8 mouse cellular contexts compared by ENCODE assay signal in the genomic region with DNA sequence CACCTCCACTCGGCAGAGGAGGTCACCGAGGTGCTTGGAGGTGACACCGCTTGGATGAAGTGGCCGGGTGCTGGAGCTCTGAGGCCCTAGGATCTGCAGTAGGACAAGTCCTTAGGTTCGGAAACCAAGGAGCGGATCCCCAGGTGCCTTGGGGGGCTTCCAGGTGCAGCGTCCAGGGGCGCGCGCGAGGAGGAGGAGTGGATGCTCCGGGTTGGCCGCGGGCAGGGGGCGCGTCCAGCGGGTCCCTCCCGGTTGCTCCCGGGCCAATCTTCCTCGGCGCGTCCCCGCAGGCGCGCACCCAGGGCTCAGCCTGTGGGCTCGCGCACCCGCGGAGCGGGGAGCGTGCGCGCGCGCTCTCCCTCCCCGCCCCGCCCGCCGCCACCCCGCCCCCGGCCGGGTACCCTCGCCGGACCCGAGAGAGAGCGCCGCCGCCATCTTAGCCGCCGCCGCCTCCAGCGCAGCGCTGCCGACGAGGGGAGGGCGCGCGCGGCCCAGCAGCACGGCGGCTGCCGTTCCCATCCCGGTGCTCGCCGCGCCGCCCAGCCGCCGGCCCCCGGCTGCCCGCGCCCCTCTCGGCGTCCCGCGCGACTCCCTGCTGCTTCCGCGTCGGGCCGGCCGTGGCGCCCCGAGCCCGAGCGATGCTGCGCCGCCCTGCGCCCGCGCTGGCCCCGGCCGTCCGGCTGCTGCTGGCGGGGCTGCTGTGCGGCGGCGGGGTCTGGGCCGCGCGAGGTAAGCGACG. TPM values are rescaled to one million over a fixed set of nuclear protein-coding genes. Genes with fewer than 3 reads are reported as not detected.
A peak's percentile ranks its signal among the peaks of the same experiment; 100 is the strongest.
DNase-seq lines count a peak whose midpoint lies in the region; ATAC-seq and TF ChIP-seq lines count a peak whose summit lies in the region.

Gene Clstn1 (plus strand): TSS at position 425 of the 739 bp plus-strand sequence.

- no peaks in the 10 kb centered on the region for H3K27me3 ChIP-seq in ES-Bruce4 (ENCODE audit: control insufficient read depth, insufficient read depth, low read length, poor library complexity, severe bottlenecking)
- no peaks in the 10 kb centered on the region; the same call in 1 of the 2 replicates for H3K27me3 ChIP-seq in forebrain, embryonic 14.5 days (replicated peaks; ENCODE audit: control insufficient read depth, insufficient read depth, low read length)
- peaks cover 52% of the 10 kb centered on the region for H3K27me3 ChIP-seq in heart, postnatal 0 days (ENCODE audit: control insufficient read depth, insufficient read depth, low read length)
- peaks cover 55% of the 10 kb centered on the region for H3K27me3 ChIP-seq in liver, embryonic 16.5 days (ENCODE audit: control insufficient read depth, insufficient read depth, low read depth, low read length)
- no peaks in the 10 kb centered on the region for H3K27me3 ChIP-seq in neural tube, embryonic 15.5 days (replicated peaks)

- peak within 1 kb of the TSS; percentile 94 for H3K9ac ChIP-seq in ES-Bruce4 (ENCODE audit: low read depth, poor library complexity, severe bottlenecking)
- peak within 1 kb of the TSS; percentile 94 for H3K9ac ChIP-seq in forebrain, embryonic 14.5 days (ENCODE audit: low read length)
- peak within 1 kb of the TSS; percentile 78 for H3K9ac ChIP-seq in heart, postnatal 0 days (replicated peaks; ENCODE audit: low read depth, low read length)
- H3K9ac ChIP-seq in liver, embryonic 16.5 days (ENCODE audit: low read depth, low read length): peak within 1 kb of the TSS; percentile 24; the same call in 1 of the 2 replicates
- H3K9ac ChIP-seq in neural tube, embryonic 15.5 days (replicated peaks): peak within 1 kb of the TSS; percentile 79

- peaks cover 2% of the 10 kb centered on the region for H3K4me1 ChIP-seq in ES-Bruce4 (ENCODE audit: control insufficient read depth, insufficient read depth, low read length)
- H3K4me1 ChIP-seq in forebrain, embryonic 14.5 days (ENCODE audit: control insufficient read depth, insufficient read depth, low read length): 0 out of 2 replicates have a peak, but pooled peaks cover 5% of the 10 kb centered on the region
- peaks cover 6% of the 10 kb centered on the region; the same call in 1 of the 2 replicates for H3K4me1 ChIP-seq in heart, postnatal 0 days (ENCODE audit: control insufficient read depth, insufficient read depth)
- H3K4me1 ChIP-seq in liver, embryonic 16.5 days (ENCODE audit: control insufficient read depth, low read depth, low read length): no peaks in the 10 kb centered on the region; the same call in none of the 2 replicates
- H3K4me1 ChIP-seq in neural tube, embryonic 15.5 days: peaks cover 30% of the 10 kb centered on the region

- under 1% methylated on average over 48 of the region's 103 CpGs for WGBS in forebrain, embryonic 14.5 days
- under 1% methylated on average over 51 of the region's 103 CpGs for WGBS in heart, postnatal 0 days
- 1% methylated on average over 70 of the region's 103 CpGs for WGBS in liver, embryonic 16.5 days (ENCODE audit: insufficient replicate concordance)
- under 1% methylated on average over 57 of the region's 103 CpGs for WGBS in neural tube, embryonic 15.5 days

- H3K4me3 ChIP-seq in ES-Bruce4 (ENCODE audit: low read depth, low read length): peak within 1 kb of the TSS; percentile 80
- peak within 1 kb of the TSS; percentile 90 for H3K4me3 ChIP-seq in forebrain, embryonic 14.5 days (ENCODE audit: low read depth, low read length)
- H3K4me3 ChIP-seq in heart, postnatal 0 days (ENCODE audit: low read depth, low read length): peak within 1 kb of the TSS; percentile 87
- peak within 1 kb of the TSS; percentile 63 for H3K4me3 ChIP-seq in liver, embryonic 16.5 days (ENCODE audit: low read depth, low read length)
- H3K4me3 ChIP-seq in neural tube, embryonic 15.5 days (replicated peaks): peak within 1 kb of the TSS; percentile 89

- no peak within 1 kb of the TSS for H3K27ac ChIP-seq in ES-Bruce4 (ENCODE audit: insufficient read depth, low read length)
- peak within 1 kb of the TSS; percentile 74; the same call in 1 of the 2 replicates for H3K27ac ChIP-seq in forebrain, embryonic 14.5 days (ENCODE audit: low read depth, low read length)
- no peak within 1 kb of the TSS for H3K27ac ChIP-seq in heart, postnatal 0 days (ENCODE audit: low read depth)
- H3K27ac ChIP-seq in liver, embryonic 16.5 days (ENCODE audit: low read length): no peak within 1 kb of the TSS
- peak within 1 kb of the TSS; percentile 88 for H3K27ac ChIP-seq in neural tube, embryonic 15.5 days (replicated peaks)

- peak; percentile 88 for DNase-seq in brain, embryonic 14.5 days (ENCODE audit: low read depth)
- DNase-seq in forebrain, embryonic 14.5 days (ENCODE audit: low spot score): peak; percentile 85
- no peak for DNase-seq in heart, postnatal 0 days (ENCODE audit: low spot score)
- peak; percentile 60 to 80 for DNase-seq in kidney, postnatal 25 days
- DNase-seq in c-Kit-positive CD71-positive TER-119-positive erythroid progenitor cells, embryonic 14.5 days (ENCODE audit: low spot score): no peak

- ATAC-seq in forebrain, embryonic 14.5 days: peak; percentile 86
- ATAC-seq in heart, postnatal 0 days (ENCODE audit: insufficient read depth, low read depth): peak; percentile 73
- peak; percentile 24; the same call in 1 of the 2 replicates for ATAC-seq in liver, embryonic 16.5 days (ENCODE audit: low read depth)
- peak; percentile 80 for ATAC-seq in neural tube, embryonic 15.5 days (ENCODE audit: low FRiP score)

- TF ChIP-seq EP300 in ES-Bruce4 (IDR thresholded peaks at IDR 0.05; ENCODE audit: insufficient read depth, low read depth, low read length): no peak
- no peak for TF ChIP-seq EP300 in heart, postnatal 0 days (IDR thresholded peaks at IDR 0.05; ENCODE audit: low read depth)

- peak within 1 kb of the TSS; percentile 99 for H3K4me2 ChIP-seq in forebrain, embryonic 14.5 days (ENCODE audit: low read length)
- H3K4me2 ChIP-seq in heart, postnatal 0 days (ENCODE audit: low read depth, low read length): peak within 1 kb of the TSS; percentile 89
- H3K4me2 ChIP-seq in liver, embryonic 16.5 days (ENCODE audit: low read depth, low read length): peak within 1 kb of the TSS; percentile 70
- peak within 1 kb of the TSS; percentile 97 for H3K4me2 ChIP-seq in neural tube, embryonic 15.5 days

- TF ChIP-seq CTCF in ES-Bruce4 (IDR thresholded peaks at IDR 0.05; ENCODE audit: low read depth, low read length): no peak
- TF ChIP-seq CTCF in brain, embryonic 14.5 days (IDR thresholded peaks at IDR 0.05; ENCODE audit: borderline replicate concordance, extremely low read depth, insufficient read depth, insufficient read length): no peak
- TF ChIP-seq CTCF in heart, postnatal 0 days (IDR thresholded peaks at IDR 0.05; ENCODE audit: low read depth): no peak

- H3K36me3 ChIP-seq in ES-Bruce4 (ENCODE audit: control insufficient read depth, insufficient read depth, low read length, poor library complexity, severe bottlenecking): no peaks in the 10 kb centered on the region
- H3K36me3 ChIP-seq in forebrain, embryonic 14.5 days (ENCODE audit: control insufficient read depth, insufficient read depth, low read length): no peaks in the 10 kb centered on the region
- no peaks in the 10 kb centered on the region for H3K36me3 ChIP-seq in heart, postnatal 0 days (replicated peaks; ENCODE audit: control insufficient read depth, insufficient read depth, low read length)
- no peaks in the 10 kb centered on the region for H3K36me3 ChIP-seq in liver, embryonic 16.5 days (ENCODE audit: control insufficient read depth, insufficient read depth)
- H3K36me3 ChIP-seq in neural tube, embryonic 15.5 days: no peaks in the 10 kb centered on the region

- no peaks in the 10 kb centered on the region for H3K9me3 ChIP-seq in ES-Bruce4 (replicated peaks; ENCODE audit: control insufficient read depth, insufficient read depth, low read length, poor library complexity, severe bottlenecking)
- no peaks in the 10 kb centered on the region for H3K9me3 ChIP-seq in forebrain, embryonic 14.5 days (replicated peaks; ENCODE audit: control insufficient read depth, low read length)
- H3K9me3 ChIP-seq in heart, postnatal 0 days (replicated peaks; ENCODE audit: control insufficient read depth, low read length): no peaks in the 10 kb centered on the region
- H3K9me3 ChIP-seq in liver, embryonic 16.5 days (replicated peaks; ENCODE audit: control insufficient read depth, low read length): no peaks in the 10 kb centered on the region
- H3K9me3 ChIP-seq in neural tube, embryonic 15.5 days (replicated peaks): no peaks in the 10 kb centered on the region

- TF ChIP-seq POLR2A in ES-Bruce4 (IDR thresholded peaks at IDR 0.05; ENCODE audit: insufficient read depth, low read length): no peak
- peak; percentile 61; the same call in 1 of the 2 replicates for TF ChIP-seq POLR2A in brain, embryonic 14.5 days (IDR thresholded peaks at IDR 0.05; ENCODE audit: borderline replicate concordance, extremely low read depth, insufficient read depth, insufficient read length, poor library complexity, severe bottlenecking)

RNA-seq across cellular contexts. Expression of gene Clstn1, which starts in this region (rescaled TPM):
- polyA plus RNA-seq in ES-Bruce4 (2011; ENCODE audit: insufficient read depth, insufficient read length, low read depth, missing spikeins): 59.2 and 60.5 TPM in 2 replicates
- 51.4 and 145 TPM in 2 replicates for polyA plus RNA-seq in brain, embryonic 14.5 days (2012; rRNA removed)
- 36.1 and 42.4 TPM in 2 replicates for polyA plus RNA-seq in forebrain, embryonic 14.5 days (2014; fragmentation: Nextera tagmentation; extraction: Ambion mirVana)
- 32.1 and 37.9 TPM in 2 replicates for total RNA-seq in heart, postnatal 0 days (2014; rRNA removed; ENCODE audit: low replicate concordance)
- polyA plus RNA-seq in heart, postnatal 0 days (2015; fragmentation: Nextera tagmentation; extraction: Ambion mirVana): 12.6 and 14.3 TPM in 2 replicates
- polyA plus RNA-seq in liver, embryonic 16.5 days (2015; fragmentation: Nextera tagmentation; extraction: Ambion mirVana): 1.1 and 1.4 TPM in 2 replicates
- polyA plus RNA-seq in neural tube, embryonic 15.5 days (2015; fragmentation: Nextera tagmentation; extraction: Ambion mirVana): 142 and 188 TPM in 2 replicates

Comparison
In these comparisons a context has a peak if more than half of its experiments do, and no peak if none do; other contexts are left out.
1. H3K27ac ChIP-seq: peak in forebrain, embryonic 14.5 days (single experiment) and neural tube, embryonic 15.5 days (single experiment); none in ES-Bruce4 (single experiment), heart, postnatal 0 days (single experiment) and liver, embryonic 16.5 days (single experiment).
2. H3K9ac ChIP-seq: peak in every context shown above with its lines; median percentile 94 in ES-Bruce4; 94 in forebrain, embryonic 14.5 days; 79 in neural tube, embryonic 15.5 days; 78 in heart, postnatal 0 days; 24 in liver, embryonic 16.5 days.
3. DNase-seq: peak in brain, embryonic 14.5 days (single experiment), forebrain, embryonic 14.5 days (single experiment) and kidney, postnatal 25 days (2 of 2); none in heart, postnatal 0 days (single experiment) and c-Kit-positive CD71-positive TER-119-positive erythroid progenitor cells, embryonic 14.5 days (single experiment).
4. ATAC-seq: peak in every context shown above with its lines; median percentile 86 in forebrain, embryonic 14.5 days; 80 in neural tube, embryonic 15.5 days; 73 in heart, postnatal 0 days; 24 in liver, embryonic 16.5 days.
5. Peak in every context shown above with its lines, with median percentiles within 50 percentile points of each other: H3K4me3 ChIP-seq and H3K4me2 ChIP-seq.